Mouse (Mus musculus): ENCODE measurements at regions not wholly inside any gene's neighbourhood (a gene's known extent, or its start where the extent isn't known, plus 50 kb on each side); places are given as distances from the start of the nearest gene placed in this dataset.

- no peak for TF ChIP-seq CTCF (conservative IDR thresholded peaks at IDR 0.05; ENCODE audit: low read length)
- no peak for TF ChIP-seq NANOG (IDR thresholded peaks at IDR 0.05; ENCODE audit: borderline replicate concordance, low read length)
- TF ChIP-seq POU5F1 (IDR thresholded peaks at IDR 0.05; ENCODE audit: borderline replicate concordance, low read length): no peak
Measured at GRCm38 (mm10) chr13:26564941-26565862, 204.8 kb downstream of the Hdgfl1 start.
